9 mouse cellular contexts compared by ENCODE assay signal in genomic region chr13:45872041-45872746, GRCm38 (mm10).
DNase-seq lines count a peak whose midpoint lies in the region; ATAC-seq and TF ChIP-seq lines count a peak whose summit lies in the region.
"Had no signal": no experiment of that assay in that cellular context is flagged by ENCODE, and none has a peak within 500 bp of the region (broad histone marks: within the 10 kb centered on the region; RNA-seq: fewer than 3 reads in every experiment).

No protein-coding gene starts in this region.

- H3K27me3 ChIP-seq in kidney, embryonic 15.5 days, result no peaks in the 10 kb centered on the region
- H3K27me3 ChIP-seq in limb, embryonic 10.5 days (ENCODE audit: low read depth, poor library complexity, severe bottlenecking), result no peaks in the 10 kb centered on the region
- no peaks in the 10 kb centered on the region for H3K27me3 ChIP-seq in forebrain, embryonic 14.5 days (replicated peaks; ENCODE audit: control insufficient read depth, insufficient read depth, low read length)
- H3K27me3 ChIP-seq: limb, embryonic 12.5 days had no signal

- DNase-seq in left cerebral cortex, adult 18-20 months (ENCODE audit: low spot score in 2 of 2), result peak; percentile 14 to 20
- DNase-seq in left cerebral cortex, adult 8-10 months (ENCODE audit: low spot score in 2 of 2), result no peak
- peak; percentile 70 for DNase-seq in thymus, postnatal 0 days (ENCODE audit: low spot score)
- no peak for DNase-seq in limb, embryonic 10.5 days (ENCODE audit: low spot score)
- DNase-seq in forebrain, embryonic 14.5 days (ENCODE audit: low spot score), result no peak
- DNase-seq in left cerebral cortex, postnatal 36 days (ENCODE audit: low spot score in 2 of 2), result no peak

- 49% methylated on average over 14 of the region's 14 CpGs for WGBS in kidney, embryonic 15.5 days
- WGBS in limb, embryonic 10.5 days, result 78% methylated on average over 14 of the region's 14 CpGs
- 90% methylated on average over 14 of the region's 14 CpGs for WGBS in forebrain, embryonic 14.5 days

- H3K4me2 ChIP-seq in kidney, embryonic 15.5 days, result peak overlapping the region; percentile 27; the same call in 1 of the 2 replicates
- H3K4me2 ChIP-seq in forebrain, embryonic 14.5 days (ENCODE audit: low read length), result no peak overlapping the region
- H3K4me2 ChIP-seq: limb, embryonic 12.5 days had no signal

- no peak overlapping the region; the same call in 1 of the 2 replicates for H3K27ac ChIP-seq in bone marrow macrophage, adult 2 months (ENCODE audit: insufficient read depth, low read depth, low read length)
- peak overlapping the region; percentile 46; the same call in 1 of the 2 replicates for H3K27ac ChIP-seq in kidney, embryonic 15.5 days
- H3K27ac ChIP-seq in limb, embryonic 10.5 days, result no peak overlapping the region
- no peak overlapping the region for H3K27ac ChIP-seq in forebrain, embryonic 14.5 days (ENCODE audit: low read depth, low read length)
- H3K27ac ChIP-seq: limb, embryonic 12.5 days had no signal

- ATAC-seq in kidney, embryonic 15.5 days (replicated peaks; ENCODE audit: low FRiP score), result no peak
- ATAC-seq in forebrain, embryonic 14.5 days, result no peak

- intact Hi-C loops in left cerebral cortex, postnatal 36 days (cut with DNase I), result no loop called here

- TF ChIP-seq POLR2A in bone marrow macrophage, adult 2 months (IDR thresholded peaks at IDR 0.05; ENCODE audit: borderline replicate concordance, low read depth, low read length), result no peak

- H3K9me3 ChIP-seq in kidney, embryonic 15.5 days (replicated peaks), result no peaks in the 10 kb centered on the region
- no peaks in the 10 kb centered on the region for H3K9me3 ChIP-seq in limb, embryonic 10.5 days (replicated peaks)
- no peaks in the 10 kb centered on the region for H3K9me3 ChIP-seq in forebrain, embryonic 14.5 days (replicated peaks; ENCODE audit: control insufficient read depth, low read length)

- 0 out of 2 replicates have a peak, but pooled peaks cover 3% of the 10 kb centered on the region for H3K36me3 ChIP-seq in kidney, embryonic 15.5 days
- H3K36me3 ChIP-seq in limb, embryonic 10.5 days, result no peaks in the 10 kb centered on the region
- no peaks in the 10 kb centered on the region for H3K36me3 ChIP-seq in forebrain, embryonic 14.5 days (ENCODE audit: control insufficient read depth, insufficient read depth, low read length)
- H3K36me3 ChIP-seq: limb, embryonic 12.5 days had no signal

- TF ChIP-seq CTCF in bone marrow macrophage, adult 2 months (IDR thresholded peaks at IDR 0.05; ENCODE audit: low read depth, low read length), result no peak

- H3K4me1 ChIP-seq in bone marrow macrophage, adult 2 months (ENCODE audit: control insufficient read depth, insufficient read depth, low read length), result peaks cover 14% of the 10 kb centered on the region; the same call in 1 of the 2 replicates
- H3K4me1 ChIP-seq in kidney, embryonic 15.5 days, result peaks cover 12% of the 10 kb centered on the region
- peaks cover 9% of the 10 kb centered on the region for H3K4me1 ChIP-seq in limb, embryonic 10.5 days
- no peaks in the 10 kb centered on the region for H3K4me1 ChIP-seq in forebrain, embryonic 14.5 days (ENCODE audit: control insufficient read depth, insufficient read depth, low read length)
- H3K4me1 ChIP-seq: limb, embryonic 12.5 days had no signal

- H3K9ac ChIP-seq in kidney, embryonic 15.5 days, result no peak overlapping the region
- no peak overlapping the region for H3K9ac ChIP-seq in forebrain, embryonic 14.5 days (ENCODE audit: low read length)
- H3K9ac ChIP-seq: limb, embryonic 12.5 days had no signal

- peak overlapping the region; percentile 41 for H3K4me3 ChIP-seq in bone marrow macrophage, adult 2 months (ENCODE audit: insufficient read depth, low read length)
- H3K4me3 ChIP-seq in kidney, embryonic 15.5 days (replicated peaks), result no peak overlapping the region; the same call in 1 of the 2 replicates
- no peak overlapping the region for H3K4me3 ChIP-seq in limb, embryonic 10.5 days
- H3K4me3 ChIP-seq in forebrain, embryonic 14.5 days (ENCODE audit: low read depth, low read length), result no peak overlapping the region
- H3K4me3 ChIP-seq: limb, embryonic 12.5 days had no signal

Comparison
In these comparisons a context has a peak if more than half of its experiments do, and no peak if none do; other contexts are left out.
1. DNase-seq: peak in left cerebral cortex, adult 18-20 months (2 of 2) and thymus, postnatal 0 days (single experiment); none in left cerebral cortex, adult 8-10 months (0 of 2), limb, embryonic 10.5 days (single experiment), forebrain, embryonic 14.5 days (single experiment) and left cerebral cortex, postnatal 36 days (0 of 2).